Mouse (Mus musculus): ENCODE results near the gene Coro1c. TPM values are rescaled to one million over a fixed set of nuclear protein-coding genes. Genes with fewer than 3 reads are reported as not detected.

Gene Coro1c
- total RNA-seq, 2 experiments from 2014 or later = 7.8 to 11.8 TPM

- DNase-seq = no peak
- Histone ChIP-seq H3K27ac (no peak overlapping the region), H3K4me3 (no peak overlapping the region)
- intact Hi-C loops (cut with DNase I) = no loop called here
- TF ChIP-seq CTCF (IDR thresholded peaks at IDR 0.05) = no peak
Observed at GRCm38 (mm10) chr5:113943328-113943727, 34.8 kb upstream of the Coro1c start.

- no peak overlapping the region for H3K27ac ChIP-seq
- peak; percentile 48 for TF ChIP-seq CTCF (IDR thresholded peaks at IDR 0.05)
- intact Hi-C loops (cut with DNase I) = no loop called here
- H3K4me3 ChIP-seq = no peak overlapping the region
- no peak for DNase-seq
Observed at GRCm38 (mm10) chr5:113942580-113942979, 34.0 kb upstream of the Coro1c start.

- Histone ChIP-seq H3K4me3 (no peak overlapping the region), H3K27ac (no peak overlapping the region)
- intact Hi-C loops (cut with DNase I) = no loop called here
- TF ChIP-seq CTCF (IDR thresholded peaks at IDR 0.05) = no peak
- DNase-seq = no peak
Observed at GRCm38 (mm10) chr5:113939263-113939900, 30.8 kb upstream of the Coro1c start.

GRCm38 (mm10) chr5:113937650-113938049 lies 29.1 kb upstream of the Coro1c start:
- Histone ChIP-seq H3K4me3 (no peak overlapping the region), H3K27ac (no peak overlapping the region)
- peak; percentile 33 for DNase-seq
- TF ChIP-seq CTCF (IDR thresholded peaks at IDR 0.05) = no peak
- intact Hi-C loops (cut with DNase I) = no loop called here

GRCm38 (mm10) chr5:113933889-113934288 lies 25.3 kb upstream of the Coro1c start:
- Histone ChIP-seq H3K27ac (no peak overlapping the region), H3K4me3 (no peak overlapping the region)
- no peak for DNase-seq
- TF ChIP-seq CTCF (IDR thresholded peaks at IDR 0.05) = no peak
- intact Hi-C loops (cut with DNase I) = no loop called here

GRCm38 (mm10) chr5:113933480-113933879 lies 24.9 kb upstream of the Coro1c start:
- H3K27ac ChIP-seq = no peak overlapping the region
- DNase-seq = no peak
- TF ChIP-seq CTCF (IDR thresholded peaks at IDR 0.05) = peak; percentile 50
- intact Hi-C loops (cut with DNase I) = no loop called here
- no peak overlapping the region for H3K4me3 ChIP-seq

- no peak overlapping the region for H3K27ac ChIP-seq
- no peak for DNase-seq
- intact Hi-C loops (cut with DNase I) = no loop called here
- H3K4me3 ChIP-seq = no peak overlapping the region
- TF ChIP-seq CTCF (IDR thresholded peaks at IDR 0.05) = no peak
Observed at GRCm38 (mm10) chr5:113932310-113932709, 23.8 kb upstream of the Coro1c start.

GRCm38 (mm10) chr5:113930648-113931609 lies 22.4 kb upstream of the Coro1c start:
- TF ChIP-seq CTCF (IDR thresholded peaks at IDR 0.05) = no peak
- Histone ChIP-seq H3K27ac (peak overlapping the region; percentile 84), H3K4me3 (peak overlapping the region; percentile 52)
- DNase-seq = peak; percentile 81
- intact Hi-C loops (cut with DNase I) = loop anchor here (1.0 kb wide), 1 partner anchor 77 kb away; no protein-coding TSS in a partner anchor

GRCm38 (mm10) chr5:113929950-113930647 lies 21.5 kb upstream of the Coro1c start:
- peak; percentile 70 for DNase-seq
- TF ChIP-seq CTCF (IDR thresholded peaks at IDR 0.05) = no peak
- H3K27ac ChIP-seq = peak overlapping the region; percentile 84
- peak overlapping the region; percentile 17 for H3K4me3 ChIP-seq
- intact Hi-C loops (cut with DNase I) = loop anchor here (1.0 kb wide), 1 partner anchor 76 kb away; no protein-coding TSS in a partner anchor

- Histone ChIP-seq H3K4me3 (no peak overlapping the region; the same call in 1 of the 2 replicates), H3K27ac (peak overlapping the region; percentile 84)
- no peak for DNase-seq
- intact Hi-C loops (cut with DNase I) = no loop called here
- peak; percentile 30; the same call in 1 of the 2 replicates for TF ChIP-seq CTCF (IDR thresholded peaks at IDR 0.05)
Observed at GRCm38 (mm10) chr5:113929526-113929925, 21.0 kb upstream of the Coro1c start.

GRCm38 (mm10) chr5:113924608-113925007 lies 16.1 kb upstream of the Coro1c start:
- intact Hi-C loops (cut with DNase I) = no loop called here
- TF ChIP-seq CTCF (IDR thresholded peaks at IDR 0.05) = no peak
- no peak overlapping the region for H3K27ac ChIP-seq
- DNase-seq = no peak
- H3K4me3 ChIP-seq = no peak overlapping the region

- H3K27ac ChIP-seq = peak overlapping the region; percentile 54
- DNase-seq = no peak
- TF ChIP-seq CTCF (IDR thresholded peaks at IDR 0.05) = no peak
- no peak overlapping the region for H3K4me3 ChIP-seq
- intact Hi-C loops (cut with DNase I) = no loop called here
Observed at GRCm38 (mm10) chr5:113921310-113922166, 13.0 kb upstream of the Coro1c start.

Data from gastrocnemius, adult 2 months (tissue).